Mouse (Mus musculus): ENCODE measurements at regions not wholly inside any gene's neighbourhood (a gene's known extent, or its start where the extent isn't known, plus 50 kb on each side); places are given as distances from the start of the nearest gene placed in this dataset.

GRCm38 (mm10) chr12:49975553-49975952 lies 590.6 kb downstream of the Gm43517 start:
- no peak for TF ChIP-seq GATA1 (IDR thresholded peaks at IDR 0.05; ENCODE audit: borderline replicate concordance, low read length)
- TF ChIP-seq FLI1 (IDR thresholded peaks at IDR 0.05; ENCODE audit: low read length), result no peak
